Mouse (Mus musculus): ENCODE measurements around the gene Prdm5.

DNA sequence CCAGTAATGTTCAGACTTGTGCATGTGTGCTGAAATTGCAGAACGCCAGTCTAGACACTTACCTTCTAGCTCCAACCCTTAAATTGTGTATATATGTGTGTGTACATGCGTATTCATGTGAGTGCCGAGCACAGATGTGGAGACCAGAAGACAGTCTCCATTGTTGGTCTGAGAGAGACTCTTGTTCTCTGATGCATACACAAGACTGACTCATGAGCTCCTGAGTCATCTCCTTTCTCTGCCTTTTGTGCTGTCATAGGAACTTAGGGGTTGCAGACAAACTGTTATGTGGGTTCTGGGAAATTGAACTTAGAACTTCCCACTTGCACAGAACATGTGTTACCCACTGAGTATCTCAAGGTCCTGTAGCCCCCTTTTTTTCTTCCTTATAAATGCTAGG is 85.4 kb downstream of the Prdm5 start:
- no peak for TF ChIP-seq POLR2A (IDR thresholded peaks at IDR 0.05; ENCODE audit: borderline replicate concordance, control insufficient read depth, low read depth, low read length)
- TF ChIP-seq CTCF (IDR thresholded peaks at IDR 0.05; ENCODE audit: control insufficient read depth, insufficient read depth, low read length): no peak

All from bone marrow, adult 2 months (tissue).